Mouse (Mus musculus): ENCODE results near the gene Kir3dl1. TPM values are rescaled to one million over a fixed set of nuclear protein-coding genes. Genes with fewer than 3 reads are reported as not detected.

The Kir3dl1 gene
- total RNA-seq (2023): not detected

GRCm38 (mm10) chrX:136517699-136518098 is at the start of gene Kir3dl1:
Gene Kir3dl1, plus strand, starts transcription at chrX:136517999.

GRCm38 (mm10) chrX:136543956-136544355 is 26.2 kb downstream of the Kir3dl1 start, which contains the start of gene Kir3dl2:
Gene Kir3dl2, minus strand, starts transcription at chrX:136544056.

Other genes starting within 250 kb of the Kir3dl1 start
- gene Bex3, start 247.7 kb upstream of the Kir3dl1 start, total RNA-seq (2023): 10 to 100 TPM; 32.4 to 43.3 TPM
- not detected for gene Kir3dl2, start 26.1 kb downstream of the Kir3dl1 start, total RNA-seq (2023)
- not detected for gene Tceal3, start 72.8 kb downstream of the Kir3dl1 start, total RNA-seq (2023)
- under 1 TPM in 1 of 2 experiments, not detected in 1; 0.13 TPM for gene Tceal1, start 190.0 kb downstream of the Kir3dl1 start, total RNA-seq (2023)
- gene Morf4l2, start 225.7 kb downstream of the Kir3dl1 start, total RNA-seq (2023): 100 to 1,000 TPM in 1 of 2 experiments, 10 to 100 TPM in 1; 97.3 to 116 TPM

Measured in neutrophil, adult 83 days (primary cell).